Mouse (Mus musculus): ENCODE measurements around the gene Cat.

DNA sequence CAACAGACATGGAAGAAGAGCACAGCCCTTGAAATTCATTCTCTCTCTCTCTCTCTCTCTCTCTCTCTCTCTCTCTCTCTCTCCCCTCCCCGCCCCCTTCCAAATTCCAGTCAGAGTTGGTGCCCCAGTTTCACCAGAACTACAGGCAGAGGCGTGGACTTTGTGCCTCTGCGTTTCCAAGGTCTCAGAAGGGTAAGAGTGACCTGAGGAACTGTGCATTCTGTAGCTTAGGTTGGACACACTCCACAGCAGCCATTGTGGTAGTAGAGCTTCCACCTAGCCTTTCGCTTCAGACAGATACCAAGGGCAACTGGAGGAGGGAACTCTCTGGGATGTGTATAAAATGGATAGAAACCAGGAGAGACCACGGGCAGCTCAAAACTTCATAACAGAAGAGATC is 22.2 kb downstream of the Cat start:
- TF ChIP-seq POLR2A (IDR thresholded peaks at IDR 0.05; ENCODE audit: insufficient read length, low read depth), result no peak
- no peak for TF ChIP-seq MYOD1 (IDR thresholded peaks at IDR 0.05; ENCODE audit: control insufficient read depth in 1 of 3, insufficient read length in 2 of 3, low read depth in 2 of 3)
- TF ChIP-seq TCF3 (IDR thresholded peaks at IDR 0.05; ENCODE audit: insufficient read length, low read depth), result no peak
- no peak for TF ChIP-seq MYOG (IDR thresholded peaks at IDR 0.05; ENCODE audit: control insufficient read depth in 1 of 3, insufficient read depth in 1 of 3, insufficient read length in 2 of 3, low read depth in 2 of 3)
- no peak for TF ChIP-seq USF1 (IDR thresholded peaks at IDR 0.05; ENCODE audit: low read depth)
- no peak for TF ChIP-seq E2F4 (IDR thresholded peaks at IDR 0.05; ENCODE audit: insufficient read depth)
- TF ChIP-seq CEBPB (IDR thresholded peaks at IDR 0.05; ENCODE audit: insufficient read depth, poor library complexity, severe bottlenecking), result no peak
- TF ChIP-seq MAX (IDR thresholded peaks at IDR 0.05; ENCODE audit: low read depth), result no peak
- TF ChIP-seq POLR2AphosphoS2 (IDR thresholded peaks at IDR 0.05; ENCODE audit: insufficient read length, low read depth), result no peak

Measured in myocyte (in vitro differentiated cells).